Mouse (Mus musculus): Measurements from ENCODE around the gene St3gal3.

St3gal3 gene

GRCm38 (mm10) chr4:118049606-118050302 is 85.0 kb downstream of the St3gal3 start:
- no peak for DNase-seq

GRCm38 (mm10) chr4:118044510-118044909 is 90.2 kb downstream of the St3gal3 start:
- no peak for DNase-seq

GRCm38 (mm10) chr4:118043331-118044002 is 91.2 kb downstream of the St3gal3 start:
- DNase-seq: no peak

- no peak for DNase-seq
These were observed 91.9 kb downstream of the St3gal3 start for GRCm38 (mm10) chr4:118042671-118043320.

GRCm38 (mm10) chr4:118041145-118041544 is 93.6 kb downstream of the St3gal3 start:
- DNase-seq: no peak

- DNase-seq: no peak
These were observed 94.1 kb downstream of the St3gal3 start for GRCm38 (mm10) chr4:118040650-118041049.

- DNase-seq: no peak
These were observed 94.8 kb downstream of the St3gal3 start for GRCm38 (mm10) chr4:118039964-118040363.

GRCm38 (mm10) chr4:118038023-118038422 is 96.7 kb downstream of the St3gal3 start:
- DNase-seq: no peak

- no peak for DNase-seq
These were observed 97.3 kb downstream of the St3gal3 start for GRCm38 (mm10) chr4:118037406-118037805.

GRCm38 (mm10) chr4:118036531-118036930 is 98.2 kb downstream of the St3gal3 start:
- DNase-seq: no peak

- DNase-seq: no peak
These were observed 99.6 kb downstream of the St3gal3 start for GRCm38 (mm10) chr4:118035090-118035489.

- no peak for DNase-seq
These were observed 101.7 kb downstream of the St3gal3 start for GRCm38 (mm10) chr4:118033026-118033425.

GRCm38 (mm10) chr4:118031776-118032170 is 102.9 kb downstream of the St3gal3 start:
- no peak for DNase-seq

GRCm38 (mm10) chr4:118031132-118031775 is 103.5 kb downstream of the St3gal3 start:
- DNase-seq: peak; percentile 75

GRCm38 (mm10) chr4:118030330-118030729 is 104.4 kb downstream of the St3gal3 start:
- DNase-seq: peak; percentile 29

GRCm38 (mm10) chr4:118029892-118030291 is 104.8 kb downstream of the St3gal3 start:
- DNase-seq: no peak

- peak; percentile 83 for DNase-seq
These were observed 105.7 kb downstream of the St3gal3 start for GRCm38 (mm10) chr4:118028994-118029393.

GRCm38 (mm10) chr4:118025931-118026330 is 108.8 kb downstream of the St3gal3 start:
- DNase-seq: no peak

GRCm38 (mm10) chr4:118025381-118025780 is 109.3 kb downstream of the St3gal3 start:
- no peak for DNase-seq

GRCm38 (mm10) chr4:118022811-118023210 is 111.9 kb downstream of the St3gal3 start:
- DNase-seq: no peak

- peak; percentile 51 for DNase-seq
These were observed 112.3 kb downstream of the St3gal3 start for GRCm38 (mm10) chr4:118022406-118022805.

GRCm38 (mm10) chr4:118019640-118020039 is 115.1 kb downstream of the St3gal3 start:
- no peak for DNase-seq

GRCm38 (mm10) chr4:118019218-118019617 is 115.5 kb downstream of the St3gal3 start:
- DNase-seq: no peak

Data from lung, postnatal 36 days (tissue).